Mouse (Mus musculus): ENCODE measurements around the gene Adcy5.

- TF ChIP-seq EP300 (IDR thresholded peaks at IDR 0.05; ENCODE audit: low read depth): no peak
- no peak for TF ChIP-seq CTCF (IDR thresholded peaks at IDR 0.05; ENCODE audit: low read depth)
Measured at GRCm38 (mm10) chr16:35153146-35153755, 1.4 kb upstream of the Adcy5 start.
